Mouse (Mus musculus): Measurements from ENCODE around the gene Gstp2. TPM values are rescaled to one million over a fixed set of nuclear protein-coding genes. Genes with fewer than 3 reads are reported as not detected.
"Not testable (repeated sequence)": the region's sequence is repeated elsewhere in the genome, so short reads cannot be mapped to it uniquely, and the experiment has no call there.

Gstp2 gene
- polyA plus RNA-seq, 1 experiment from 2014 or later, result 8.0 TPM

GRCm38 (mm10) chr19:4070756-4071155 is 24.9 kb upstream of the Gstp2 start:
- H3K4me3 ChIP-seq (ENCODE audit: control insufficient read depth in 1 of 2, insufficient read depth in 1 of 2, low read depth in 1 of 2, low read length in 2 of 2), result no peak overlapping the region
- H3K4me2 ChIP-seq (ENCODE audit: low read length), result no peak overlapping the region
- no peaks in the 10 kb centered on the region for H3K36me3 ChIP-seq (ENCODE audit: control insufficient read depth, insufficient read depth, low read length)
- H3K9me3 ChIP-seq (ENCODE audit: control insufficient read depth, low read length), result no peaks in the 10 kb centered on the region
- H3K27me3 ChIP-seq (ENCODE audit: control insufficient read depth, insufficient read depth, low read length), result no peaks in the 10 kb centered on the region
- H3K27ac ChIP-seq (replicated peaks in 1 of 2; ENCODE audit: control insufficient read depth in 1 of 2, insufficient read depth in 1 of 2, low read depth in 2 of 2, low read length in 2 of 2), result no peak overlapping the region
- no peak overlapping the region for H3K9ac ChIP-seq (ENCODE audit: low read length)
- no peaks in the 10 kb centered on the region for H3K4me1 ChIP-seq (ENCODE audit: control insufficient read depth in 2 of 2, insufficient read depth in 2 of 2, low read length in 2 of 2)
- no peak for ATAC-seq (ENCODE audit: insufficient number of reproducible peaks, insufficient read depth, low FRiP score, low read depth)
- 80% methylated on average over 8 of the region's 8 CpGs for WGBS

- ATAC-seq (ENCODE audit: insufficient number of reproducible peaks, insufficient read depth, low FRiP score, low read depth), result no peak
- H3K36me3 ChIP-seq (ENCODE audit: control insufficient read depth, insufficient read depth, low read length), result no peaks in the 10 kb centered on the region
- WGBS, result 78% methylated on average over 15 of the region's 15 CpGs
Measured at GRCm38 (mm10) chr19:4070311-4070710, 24.5 kb upstream of the Gstp2 start.

GRCm38 (mm10) chr19:4068717-4069410 is 23.0 kb upstream of the Gstp2 start:
- no peaks in the 10 kb centered on the region for H3K36me3 ChIP-seq (ENCODE audit: control insufficient read depth, insufficient read depth, low read length)
- H3K27ac ChIP-seq (replicated peaks in 1 of 2; ENCODE audit: control insufficient read depth in 1 of 2, insufficient read depth in 1 of 2, low read depth in 2 of 2, low read length in 2 of 2), result no peak overlapping the region
- no peaks in the 10 kb centered on the region for H3K27me3 ChIP-seq (ENCODE audit: control insufficient read depth, insufficient read depth, low read length)
- no peaks in the 10 kb centered on the region for H3K9me3 ChIP-seq (ENCODE audit: control insufficient read depth, low read length)
- H3K4me1 ChIP-seq (ENCODE audit: control insufficient read depth in 2 of 2, insufficient read depth in 2 of 2, low read length in 2 of 2), result no peaks in the 10 kb centered on the region
- H3K9ac ChIP-seq (ENCODE audit: low read length), result no peak overlapping the region
- no peak for ATAC-seq (ENCODE audit: insufficient number of reproducible peaks, insufficient read depth, low FRiP score, low read depth)
- no peak overlapping the region for H3K4me2 ChIP-seq (ENCODE audit: low read length)
- WGBS, result 77% methylated on average over 15 of the region's 15 CpGs
- no peak overlapping the region for H3K4me3 ChIP-seq (ENCODE audit: control insufficient read depth in 1 of 2, insufficient read depth in 1 of 2, low read depth in 1 of 2, low read length in 2 of 2)

More at GRCm38 (mm10) chr19:4070311-4070710, 24.5 kb upstream of the Gstp2 start:
- H3K9ac ChIP-seq (ENCODE audit: low read length), result no peak overlapping the region
- no peak overlapping the region for H3K4me2 ChIP-seq (ENCODE audit: low read length)
- no peak overlapping the region for H3K4me3 ChIP-seq (ENCODE audit: control insufficient read depth in 1 of 2, insufficient read depth in 1 of 2, low read depth in 1 of 2, low read length in 2 of 2)
- H3K9me3 ChIP-seq (ENCODE audit: control insufficient read depth, low read length), result no peaks in the 10 kb centered on the region
- H3K27ac ChIP-seq (replicated peaks in 1 of 2; ENCODE audit: control insufficient read depth in 1 of 2, insufficient read depth in 1 of 2, low read depth in 2 of 2, low read length in 2 of 2), result no peak overlapping the region
- no peaks in the 10 kb centered on the region for H3K4me1 ChIP-seq (ENCODE audit: control insufficient read depth in 2 of 2, insufficient read depth in 2 of 2, low read length in 2 of 2)
- H3K27me3 ChIP-seq (ENCODE audit: control insufficient read depth, insufficient read depth, low read length), result no peaks in the 10 kb centered on the region

GRCm38 (mm10) chr19:4068242-4068641 is 22.4 kb upstream of the Gstp2 start:
- not testable (repeated sequence) for H3K4me2 ChIP-seq (ENCODE audit: low read length); H3K9ac ChIP-seq (ENCODE audit: low read length); H3K27ac ChIP-seq (replicated peaks in 1 of 2; ENCODE audit: control insufficient read depth in 1 of 2, insufficient read depth in 1 of 2, low read depth in 2 of 2, low read length in 2 of 2); H3K4me3 ChIP-seq (ENCODE audit: control insufficient read depth in 1 of 2, insufficient read depth in 1 of 2, low read depth in 1 of 2, low read length in 2 of 2); H3K9me3 ChIP-seq (ENCODE audit: control insufficient read depth, low read length); H3K27me3 ChIP-seq (ENCODE audit: control insufficient read depth, insufficient read depth, low read length); ATAC-seq (ENCODE audit: insufficient number of reproducible peaks, insufficient read depth, low FRiP score, low read depth); H3K4me1 ChIP-seq (ENCODE audit: control insufficient read depth in 2 of 2, insufficient read depth in 2 of 2, low read length in 2 of 2); H3K36me3 ChIP-seq (ENCODE audit: control insufficient read depth, insufficient read depth, low read length)
- 91% methylated on average over 2 of the region's 2 CpGs for WGBS

GRCm38 (mm10) chr19:4066877-4067276 is 21.1 kb upstream of the Gstp2 start:
- ATAC-seq (ENCODE audit: insufficient number of reproducible peaks, insufficient read depth, low FRiP score, low read depth), result no peak
- H3K4me3 ChIP-seq (ENCODE audit: control insufficient read depth in 1 of 2, insufficient read depth in 1 of 2, low read depth in 1 of 2, low read length in 2 of 2), result no peak overlapping the region
- H3K9ac ChIP-seq (ENCODE audit: low read length), result no peak overlapping the region
- H3K9me3 ChIP-seq (ENCODE audit: control insufficient read depth, low read length), result no peaks in the 10 kb centered on the region
- no peak overlapping the region for H3K27ac ChIP-seq (replicated peaks in 1 of 2; ENCODE audit: control insufficient read depth in 1 of 2, insufficient read depth in 1 of 2, low read depth in 2 of 2, low read length in 2 of 2)
- H3K36me3 ChIP-seq (ENCODE audit: control insufficient read depth, insufficient read depth, low read length), result no peaks in the 10 kb centered on the region
- H3K4me2 ChIP-seq (ENCODE audit: low read length), result no peak overlapping the region
- H3K4me1 ChIP-seq (ENCODE audit: control insufficient read depth in 2 of 2, insufficient read depth in 2 of 2, low read length in 2 of 2), result no peaks in the 10 kb centered on the region
- H3K27me3 ChIP-seq (ENCODE audit: control insufficient read depth, insufficient read depth, low read length), result no peaks in the 10 kb centered on the region

- Histone ChIP-seq H3K4me3 (ENCODE audit: control insufficient read depth in 1 of 2, insufficient read depth in 1 of 2, low read depth in 1 of 2, low read length in 2 of 2) (no peak overlapping the region), H3K4me1 (ENCODE audit: control insufficient read depth in 2 of 2, insufficient read depth in 2 of 2, low read length in 2 of 2) (no peaks in the 10 kb centered on the region), H3K9ac (ENCODE audit: low read length) (no peak overlapping the region), H3K36me3 (ENCODE audit: control insufficient read depth, insufficient read depth, low read length) (no peaks in the 10 kb centered on the region), H3K4me2 (ENCODE audit: low read length) (no peak overlapping the region), H3K27me3 (ENCODE audit: control insufficient read depth, insufficient read depth, low read length) (no peaks in the 10 kb centered on the region), H3K9me3 (ENCODE audit: control insufficient read depth, low read length) (no peaks in the 10 kb centered on the region), H3K27ac (replicated peaks in 1 of 2; ENCODE audit: control insufficient read depth in 1 of 2, insufficient read depth in 1 of 2, low read depth in 2 of 2, low read length in 2 of 2) (no peak overlapping the region)
- 83% methylated on average over 6 of the region's 6 CpGs for WGBS
- no peak for ATAC-seq (ENCODE audit: insufficient number of reproducible peaks, insufficient read depth, low FRiP score, low read depth)
Measured at GRCm38 (mm10) chr19:4066280-4066679, 20.5 kb upstream of the Gstp2 start.

GRCm38 (mm10) chr19:4064501-4064900 is 18.7 kb upstream of the Gstp2 start:
- H3K9ac ChIP-seq (ENCODE audit: low read length); H3K9me3 ChIP-seq (ENCODE audit: control insufficient read depth, low read length); ATAC-seq (ENCODE audit: insufficient number of reproducible peaks, insufficient read depth, low FRiP score, low read depth); H3K4me3 ChIP-seq (ENCODE audit: control insufficient read depth in 1 of 2, insufficient read depth in 1 of 2, low read depth in 1 of 2, low read length in 2 of 2); H3K4me2 ChIP-seq (ENCODE audit: low read length); H3K4me1 ChIP-seq (ENCODE audit: control insufficient read depth in 2 of 2, insufficient read depth in 2 of 2, low read length in 2 of 2); H3K27ac ChIP-seq (replicated peaks in 1 of 2; ENCODE audit: control insufficient read depth in 1 of 2, insufficient read depth in 1 of 2, low read depth in 2 of 2, low read length in 2 of 2); H3K27me3 ChIP-seq (ENCODE audit: control insufficient read depth, insufficient read depth, low read length); H3K36me3 ChIP-seq (ENCODE audit: control insufficient read depth, insufficient read depth, low read length): not testable (repeated sequence)
- 10% methylated on average over 2 of the region's 11 CpGs for WGBS

GRCm38 (mm10) chr19:4063357-4063756 is 17.5 kb upstream of the Gstp2 start:
- not testable (repeated sequence) for H3K9ac ChIP-seq (ENCODE audit: low read length); H3K9me3 ChIP-seq (ENCODE audit: control insufficient read depth, low read length); ATAC-seq (ENCODE audit: insufficient number of reproducible peaks, insufficient read depth, low FRiP score, low read depth); H3K36me3 ChIP-seq (ENCODE audit: control insufficient read depth, insufficient read depth, low read length); H3K27me3 ChIP-seq (ENCODE audit: control insufficient read depth, insufficient read depth, low read length); H3K4me2 ChIP-seq (ENCODE audit: low read length); H3K4me3 ChIP-seq (ENCODE audit: control insufficient read depth in 1 of 2, insufficient read depth in 1 of 2, low read depth in 1 of 2, low read length in 2 of 2); H3K4me1 ChIP-seq (ENCODE audit: control insufficient read depth in 2 of 2, insufficient read depth in 2 of 2, low read length in 2 of 2)
- 36% methylated on average over 2 of the region's 4 CpGs for WGBS
- 0 out of 4 replicates have a peak overlapping the region, but pooled peaks of 1 of the 2 experiments have one; percentile 37 for H3K27ac ChIP-seq (replicated peaks in 1 of 2; ENCODE audit: control insufficient read depth in 1 of 2, insufficient read depth in 1 of 2, low read depth in 2 of 2, low read length in 2 of 2)
